Mouse (Mus musculus): ENCODE results near the gene Zbtb49.

The Zbtb49 gene

DNA sequence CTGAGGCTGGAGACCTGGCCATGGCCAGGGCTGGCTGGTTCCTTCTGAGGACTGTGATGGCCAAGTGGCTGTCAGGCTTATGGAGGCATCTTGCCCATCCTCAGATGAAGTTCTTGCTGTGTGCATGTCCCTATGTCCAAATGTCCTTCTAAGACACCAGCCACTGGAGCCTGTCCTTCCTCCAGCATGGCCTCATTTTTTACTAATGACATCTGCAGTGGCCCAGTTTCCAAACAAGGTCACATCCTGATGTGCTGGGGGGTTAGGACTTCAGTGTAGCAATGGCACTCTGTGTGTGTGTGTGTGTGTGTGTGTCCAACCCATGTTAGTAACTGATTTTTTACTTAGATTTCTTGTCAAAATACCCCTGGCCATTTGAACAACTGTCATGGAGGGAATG is 24.3 kb downstream of the Zbtb49 start:
- in situ Hi-C loops (cut with MboI; ENCODE audit: low sequenced_read_pairs): no loop called here

DNA sequence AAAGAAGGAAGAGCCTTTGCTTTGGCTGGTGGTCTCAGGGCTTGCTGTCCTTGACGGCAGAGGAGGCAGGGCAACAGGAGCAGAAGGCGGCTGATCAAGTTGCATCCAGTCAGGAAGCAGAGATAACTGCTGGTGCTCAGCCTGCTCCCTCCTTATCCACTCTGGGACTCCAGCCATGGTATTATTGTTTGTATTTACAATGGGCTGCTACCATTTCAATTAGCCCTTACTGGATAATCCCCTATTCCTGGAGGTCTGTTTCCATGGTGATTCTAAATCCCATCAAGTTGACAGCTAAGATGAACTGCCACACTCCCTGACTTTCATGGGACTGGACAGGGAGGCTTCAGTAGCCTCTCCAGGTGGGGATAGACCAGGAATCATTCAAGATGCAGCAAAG is 25.3 kb downstream of the Zbtb49 start:
- in situ Hi-C loops (cut with MboI; ENCODE audit: low sequenced_read_pairs): no loop called here

DNA sequence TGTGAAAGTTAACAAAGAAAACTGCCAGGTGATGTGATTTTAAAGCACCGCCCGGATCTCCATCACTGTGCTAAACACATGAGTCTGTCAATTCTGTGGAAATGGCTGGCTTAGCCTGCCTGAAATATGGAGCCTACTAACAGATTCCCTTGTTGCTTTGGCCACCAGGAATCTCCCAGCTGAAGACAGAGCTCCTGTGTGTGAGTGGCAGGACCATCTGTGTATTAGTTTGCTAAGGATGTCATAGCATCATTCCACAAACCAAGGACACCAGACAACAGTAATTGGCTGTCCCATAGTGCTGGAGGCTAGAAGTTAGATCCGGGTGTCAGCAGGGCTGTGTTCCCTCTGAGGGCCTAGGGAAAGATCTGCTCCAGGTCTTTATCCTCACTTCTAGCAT is 29.4 kb downstream of the Zbtb49 start:
- in situ Hi-C loops (cut with MboI; ENCODE audit: low sequenced_read_pairs): no loop called here

DNA sequence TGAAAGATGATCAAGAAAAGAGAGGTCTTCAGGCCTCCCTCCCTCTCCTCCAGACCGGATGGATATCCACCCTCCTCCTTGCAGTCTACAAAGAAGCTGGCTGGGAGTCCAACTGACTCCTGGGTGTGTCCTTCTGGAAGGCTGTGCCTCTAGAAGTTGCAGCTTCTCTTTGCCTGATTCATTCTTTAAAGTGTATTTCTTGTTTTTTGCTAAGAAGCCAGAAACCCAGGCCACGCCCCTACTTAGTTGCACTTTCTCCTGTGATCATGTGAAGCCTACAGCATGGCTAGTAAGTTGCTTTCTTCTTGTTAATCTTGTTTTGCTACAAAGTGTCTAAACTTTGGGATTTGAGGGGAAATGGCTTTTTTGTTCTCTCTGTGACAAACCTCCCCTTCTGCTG is 33.3 kb downstream of the Zbtb49 start:
- in situ Hi-C loops (cut with MboI; ENCODE audit: low sequenced_read_pairs): no loop called here

DNA sequence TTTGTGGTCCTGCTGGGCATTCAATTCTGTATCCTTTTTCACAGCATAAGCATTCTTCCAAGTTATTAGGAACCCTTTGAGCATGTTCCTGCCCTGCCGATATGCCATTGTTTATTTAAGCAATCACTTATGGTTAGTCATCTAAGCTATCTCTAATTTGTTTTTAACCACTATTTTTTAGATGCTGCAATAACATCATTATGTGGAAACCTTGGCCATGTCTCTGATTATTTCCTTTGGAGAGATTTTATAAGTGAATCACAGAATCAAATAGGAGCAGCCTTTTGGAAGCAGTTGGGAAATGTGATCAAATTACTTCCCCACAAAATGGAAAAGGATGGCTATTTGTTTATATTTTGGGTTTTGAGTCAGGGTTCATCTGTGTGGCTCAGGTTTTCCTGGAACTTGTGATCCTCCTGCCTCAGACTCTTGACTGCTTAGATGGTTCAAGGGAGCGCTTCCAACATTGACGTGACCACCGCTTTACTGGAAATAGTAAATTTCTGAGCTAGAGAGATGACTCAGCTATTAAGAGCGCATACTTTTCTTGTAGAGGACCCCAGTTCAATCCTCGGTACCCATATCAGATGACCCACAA is 35.5 kb downstream of the Zbtb49 start:
- in situ Hi-C loops (cut with MboI; ENCODE audit: low sequenced_read_pairs): no loop called here

DNA sequence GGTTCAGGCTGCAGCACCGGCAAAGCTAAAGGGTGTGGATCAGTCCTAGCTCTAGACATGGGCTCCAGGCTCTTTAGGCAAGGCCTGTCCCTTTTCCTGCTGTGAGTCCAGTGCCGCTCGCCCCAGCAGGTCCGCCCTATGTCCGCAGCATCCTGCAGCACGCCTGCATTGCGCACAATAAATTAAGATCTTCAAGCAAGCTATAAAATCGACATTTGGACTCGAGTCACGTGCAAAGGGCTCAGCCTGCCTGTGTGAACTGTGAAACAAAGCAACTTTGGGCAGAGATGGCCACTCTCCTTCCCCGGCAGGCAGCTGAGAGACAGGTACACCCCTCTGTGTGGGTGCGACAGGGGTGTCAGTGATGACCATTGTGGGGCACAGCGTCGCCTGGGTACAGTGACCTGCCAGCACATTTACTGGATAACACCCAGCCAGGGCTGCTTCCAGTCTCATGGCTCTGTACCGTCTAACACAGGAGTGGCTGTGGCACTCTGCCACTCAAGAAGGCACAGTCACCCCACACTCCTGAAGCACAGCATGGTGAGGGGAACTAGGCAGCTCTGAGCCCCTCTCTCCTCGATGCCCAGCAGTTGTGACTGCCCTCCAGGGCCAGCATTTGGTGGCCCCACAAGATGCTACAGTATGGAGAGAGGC is 45.9 kb downstream of the Zbtb49 start:
- in situ Hi-C loops (cut with MboI; ENCODE audit: low sequenced_read_pairs): no loop called here

DNA sequence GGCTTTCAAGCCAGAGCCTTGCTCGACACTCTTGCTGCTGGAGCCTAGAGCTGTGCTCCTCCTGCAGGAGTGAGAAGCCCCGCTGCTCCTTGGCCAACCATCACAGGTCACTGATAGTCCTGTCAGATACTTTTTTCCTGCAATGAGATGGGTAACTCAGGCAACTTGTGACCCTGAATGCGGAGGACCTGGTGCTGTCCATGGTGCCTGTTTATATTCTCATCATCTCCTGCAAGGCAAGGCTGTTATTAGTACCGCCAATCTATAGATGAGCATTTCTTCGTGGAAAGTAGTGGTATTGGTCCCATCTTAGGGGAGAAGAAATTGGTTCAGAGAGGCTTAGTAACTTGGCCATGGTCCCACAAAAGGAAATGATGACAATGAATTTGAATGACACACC is 46.5 kb downstream of the Zbtb49 start:
- in situ Hi-C loops (cut with MboI; ENCODE audit: low sequenced_read_pairs): no loop called here

DNA sequence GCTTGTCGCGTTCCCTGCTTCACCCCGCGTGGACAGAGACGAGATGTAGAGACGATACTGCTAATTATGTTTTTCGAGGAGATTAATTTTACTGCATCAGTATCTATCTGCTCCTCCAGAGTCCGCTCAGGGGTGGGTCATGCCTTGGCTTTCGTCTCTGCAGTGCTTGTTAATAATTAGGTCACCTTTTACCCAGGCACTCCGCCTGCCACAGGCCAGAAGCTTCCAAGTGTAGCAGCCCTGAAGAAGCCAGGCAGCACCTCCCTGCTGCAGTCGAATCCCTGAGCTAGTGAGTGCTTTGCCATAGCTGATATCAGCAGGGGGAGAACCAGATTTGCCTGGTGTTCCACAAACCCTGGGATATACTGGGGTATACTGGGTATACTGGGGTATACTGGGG is 51.8 kb downstream of the Zbtb49 start:
- in situ Hi-C loops (cut with MboI; ENCODE audit: low sequenced_read_pairs): no loop called here

DNA sequence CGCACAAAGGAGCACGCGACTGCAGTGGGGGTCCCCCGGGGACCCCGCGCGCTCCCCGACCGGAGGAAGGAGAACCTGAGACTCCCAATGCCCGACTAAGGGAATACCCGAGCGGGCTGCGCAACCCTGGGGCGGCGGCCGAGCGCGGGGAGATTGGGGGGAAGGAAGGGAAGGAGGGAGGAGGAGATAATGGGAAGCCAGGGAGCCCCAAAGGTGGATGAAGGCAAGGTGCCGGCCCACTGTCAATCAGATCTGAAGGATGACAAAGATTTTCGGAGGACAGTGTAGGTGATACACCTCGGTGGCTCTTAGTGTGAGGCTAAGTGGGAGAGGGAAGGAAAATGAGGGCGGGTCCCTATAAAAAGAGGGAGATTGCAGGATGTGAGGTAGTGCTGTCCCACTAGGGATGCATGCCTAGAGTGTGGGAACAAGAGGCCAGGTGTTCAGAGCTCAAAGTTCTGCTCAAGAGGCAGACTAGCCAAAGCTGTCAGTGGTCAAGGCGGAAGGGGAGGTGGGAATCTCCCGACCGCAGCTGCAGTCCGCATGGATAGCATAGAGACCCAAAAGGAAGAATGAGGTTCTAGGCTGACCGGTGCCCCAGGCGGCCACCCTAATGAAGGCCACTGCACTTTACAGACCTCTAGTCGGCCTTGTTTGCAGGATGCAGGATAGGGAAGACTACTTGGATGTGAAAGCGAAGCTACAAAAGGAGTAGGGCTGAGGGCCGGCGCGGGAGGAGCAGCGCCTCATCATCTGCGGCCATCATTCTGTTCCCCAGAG is 60.4 kb downstream of the Zbtb49 start, which contains the start of gene Nsg1:
Gene Nsg1, minus strand, starts transcription at position 274 of the 780 bp plus-strand sequence.
- in situ Hi-C loops (cut with MboI; ENCODE audit: low sequenced_read_pairs): no loop called here

DNA sequence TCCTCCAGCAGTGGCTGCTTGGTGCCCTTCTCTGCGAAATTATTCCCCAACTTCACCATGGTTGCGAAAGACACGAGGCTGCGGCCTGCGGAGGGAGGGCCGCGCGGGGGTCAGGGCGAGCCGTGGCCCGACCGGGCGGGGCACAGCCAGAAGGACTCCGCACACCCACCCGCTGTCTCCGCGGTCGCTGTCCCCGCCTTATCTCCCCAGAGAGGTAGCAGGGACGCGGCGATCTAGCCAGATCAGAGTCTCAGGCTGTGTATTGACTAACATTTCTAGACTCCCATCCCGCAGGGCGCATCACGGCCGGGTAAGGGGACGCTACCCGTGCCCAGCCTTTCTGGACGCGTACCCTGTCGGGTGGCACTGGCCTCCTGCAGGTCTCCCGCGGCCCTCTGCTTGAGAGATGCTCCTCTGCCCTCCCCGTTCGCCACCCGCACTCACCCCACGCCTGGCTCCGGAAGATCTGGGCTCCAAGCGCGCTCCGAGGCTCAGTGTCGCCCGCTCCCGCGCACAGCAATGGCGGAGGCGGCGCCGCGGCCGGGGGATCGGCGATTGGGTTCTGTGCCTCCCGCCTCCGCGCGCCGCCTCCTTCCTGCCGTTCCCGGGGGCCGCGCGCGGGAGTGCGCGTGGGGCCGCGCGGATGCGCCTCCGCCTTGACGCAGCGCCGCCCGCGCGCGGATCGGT is 61.2 kb downstream of the Zbtb49 start:
- in situ Hi-C loops (cut with MboI; ENCODE audit: low sequenced_read_pairs): no loop called here

DNA sequence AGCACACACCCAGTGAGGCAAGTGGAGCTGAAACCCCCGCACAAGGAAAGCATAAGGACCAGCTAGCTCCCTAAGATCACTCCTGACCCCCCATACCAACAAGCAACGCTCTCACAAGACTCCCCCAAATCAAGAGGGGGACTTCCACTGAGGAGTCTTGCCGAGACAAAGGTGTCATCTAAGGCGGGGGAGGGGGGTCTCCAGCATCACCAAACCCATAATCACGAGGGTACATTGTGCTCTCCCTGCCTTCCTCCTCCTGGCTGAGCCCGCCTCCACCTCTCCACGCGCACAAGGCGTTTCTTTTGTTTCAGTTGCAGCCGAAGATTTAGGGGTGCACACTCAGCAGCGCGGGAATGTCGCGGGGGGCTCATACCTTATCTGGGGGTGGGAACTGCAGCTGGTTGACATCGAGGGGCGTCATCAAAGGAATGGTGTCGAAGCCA is 61.7 kb downstream of the Zbtb49 start:
- in situ Hi-C loops (cut with MboI; ENCODE audit: low sequenced_read_pairs): no loop called here

DNA sequence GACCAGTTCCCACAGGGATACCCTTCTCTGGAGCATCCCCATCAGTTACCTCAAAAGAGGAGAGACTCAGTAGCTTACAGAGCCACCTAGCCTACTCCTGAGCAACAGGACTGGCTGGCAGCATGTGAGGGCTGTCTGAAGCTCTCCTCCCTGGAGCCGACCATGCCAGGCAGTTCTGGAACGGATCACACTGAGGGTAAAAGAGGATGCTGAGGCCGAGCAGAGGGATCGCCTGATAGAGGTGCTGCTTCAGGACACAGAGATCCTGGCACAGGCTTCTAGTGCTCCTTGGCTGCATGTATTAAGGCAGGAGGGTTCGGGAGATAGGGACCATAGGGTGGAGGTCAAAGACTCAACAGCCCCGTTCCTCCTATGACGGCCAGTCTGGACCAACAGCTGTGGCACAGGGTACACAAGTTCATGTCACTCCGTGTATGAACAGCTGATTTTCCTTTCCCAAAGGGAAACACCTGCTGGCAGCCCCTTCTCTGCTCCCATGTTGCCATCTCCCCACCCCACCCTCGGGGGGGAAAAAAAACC is 62.7 kb downstream of the Zbtb49 start:
- in situ Hi-C loops (cut with MboI; ENCODE audit: low sequenced_read_pairs): no loop called here

DNA sequence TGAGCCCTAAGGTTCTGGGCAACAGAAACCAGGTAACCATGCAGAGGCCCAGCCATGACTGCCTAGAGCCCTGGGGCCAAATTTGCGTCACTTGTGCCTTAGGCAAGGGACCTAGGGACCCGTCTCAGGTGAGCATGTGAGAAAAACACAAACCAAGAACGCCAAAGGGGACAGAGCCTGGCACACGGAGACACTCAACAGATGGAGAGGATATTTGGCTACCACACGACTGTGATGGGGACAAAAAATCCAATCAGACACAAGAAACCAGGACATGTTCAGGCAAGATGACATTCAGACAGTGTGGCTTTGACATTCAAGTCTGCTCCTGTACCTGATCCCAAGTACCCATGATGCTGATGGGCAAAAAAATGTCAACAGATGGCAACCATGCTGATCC is 66.6 kb downstream of the Zbtb49 start:
- in situ Hi-C loops (cut with MboI; ENCODE audit: low sequenced_read_pairs): no loop called here

DNA sequence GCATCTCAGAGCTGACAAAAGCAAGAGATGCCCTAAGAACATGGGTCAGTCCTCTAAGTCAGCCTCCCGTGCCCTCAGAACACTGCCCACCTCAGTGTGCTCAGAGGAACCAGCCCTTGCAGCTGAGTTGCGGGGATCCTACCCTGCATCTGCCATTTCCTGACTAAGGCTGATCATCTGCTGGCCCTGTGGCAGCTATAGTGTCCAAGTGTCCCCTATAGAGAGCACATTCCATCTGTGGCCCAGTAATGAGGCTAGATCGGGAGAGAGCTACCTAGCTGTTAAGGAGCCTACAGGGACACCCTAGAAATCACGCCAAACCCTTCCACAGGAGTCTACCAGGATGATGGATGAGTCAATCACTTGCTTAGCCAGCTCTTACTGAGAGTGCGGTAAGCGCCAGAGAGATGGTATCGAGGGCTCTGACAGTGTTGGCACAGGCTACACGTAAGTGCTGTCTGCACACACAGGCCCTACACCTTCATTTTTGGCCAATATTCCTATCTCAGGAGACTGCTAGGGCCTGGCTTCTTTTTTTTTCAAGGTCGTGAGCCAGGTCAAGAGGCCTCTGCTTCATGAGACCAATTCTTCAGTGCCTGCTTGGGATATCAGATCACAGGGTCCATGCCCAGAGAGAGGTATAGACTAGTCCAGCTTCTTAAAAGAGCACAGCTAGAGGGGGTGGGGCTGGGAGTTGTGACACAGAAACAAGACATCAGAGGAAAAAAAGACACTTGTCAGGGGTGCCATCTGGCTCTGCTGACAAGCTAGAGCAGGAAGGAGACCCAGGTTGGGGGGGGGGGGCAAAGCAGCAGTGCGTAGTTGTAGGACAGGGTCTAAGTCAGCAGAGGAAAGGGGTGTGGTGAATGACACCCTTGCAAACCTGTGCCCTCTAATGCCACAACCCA is 67.8 kb downstream of the Zbtb49 start:
- in situ Hi-C loops (cut with MboI; ENCODE audit: low sequenced_read_pairs): no loop called here

DNA sequence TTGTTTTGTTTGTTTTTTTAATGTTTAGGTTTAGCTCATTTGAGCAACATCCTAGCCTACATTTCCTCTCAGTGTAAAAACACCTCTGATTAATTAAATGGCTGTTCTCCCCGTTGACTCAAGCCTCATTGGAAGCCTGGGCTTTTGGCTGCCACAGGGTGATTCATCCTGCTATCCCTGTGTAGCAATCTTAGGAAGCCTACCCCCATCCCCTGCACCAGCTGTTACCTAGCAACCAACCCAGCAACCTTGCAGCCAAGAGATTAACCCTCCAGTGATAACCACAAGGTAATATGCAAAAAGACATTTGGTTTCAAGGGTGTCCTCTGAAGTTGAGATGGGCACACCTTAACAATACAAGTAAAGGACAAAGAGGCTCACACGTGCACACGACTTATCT is 69.0 kb downstream of the Zbtb49 start:
- in situ Hi-C loops (cut with MboI; ENCODE audit: low sequenced_read_pairs): no loop called here

DNA sequence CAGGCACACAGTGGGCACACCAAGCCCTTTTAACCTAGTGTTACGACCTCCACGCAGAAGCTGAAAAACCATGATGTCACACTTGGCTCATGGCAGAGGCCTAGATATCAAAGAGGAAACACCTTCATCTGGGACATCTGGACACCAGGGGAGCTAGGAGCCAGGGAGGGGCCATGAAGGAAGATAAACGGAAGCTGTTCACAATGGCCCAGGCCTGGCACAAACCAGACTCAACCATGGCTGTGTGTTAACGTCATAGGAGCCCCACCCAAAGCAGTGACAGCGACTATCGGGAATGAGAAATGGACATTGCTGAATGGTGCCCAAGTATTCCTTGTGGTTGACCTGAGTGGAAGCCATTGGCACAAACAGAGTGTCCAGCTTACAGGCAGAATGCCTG is 73.7 kb downstream of the Zbtb49 start:
- in situ Hi-C loops (cut with MboI; ENCODE audit: low sequenced_read_pairs): no loop called here

DNA sequence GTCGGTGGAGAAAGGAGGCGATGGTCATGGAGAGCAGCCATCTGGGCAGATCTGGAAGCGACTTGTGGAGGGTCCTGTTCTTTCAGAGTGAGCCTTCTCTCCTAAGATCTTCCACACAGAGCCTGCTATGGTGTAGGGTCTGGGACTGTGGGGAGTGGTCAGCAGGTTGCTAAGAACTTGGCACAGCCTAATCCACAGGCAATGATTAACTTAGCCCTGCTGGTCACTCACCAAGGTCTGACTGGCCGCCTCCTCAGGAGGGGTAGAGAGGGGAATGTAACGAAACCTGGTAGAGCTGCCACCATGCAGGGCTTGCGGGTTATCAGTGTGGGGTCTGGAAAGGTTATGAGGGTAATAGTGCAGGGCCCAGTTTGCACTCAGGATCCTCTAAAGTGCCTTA is 79.4 kb downstream of the Zbtb49 start:
- in situ Hi-C loops (cut with MboI; ENCODE audit: low sequenced_read_pairs): no loop called here

All from CH12F3 (cell line).